Mouse (Mus musculus) central nervous system, embryonic 18 days (tissue): ENCODE results near the gene Ddx58. TPM values are rescaled to one million over a fixed set of nuclear protein-coding genes. Genes with fewer than 3 reads are reported as not detected.

ENCODE experiments used
- polyA plus RNA-seq: library from polyadenylated mRNA; depleted of rRNA; stranded (reverse); fragments of >200 nt; gene quantifications from 2 replicates; pipeline ENCODE4 v1.2.3, GENCODE M21; 2012; rRNA removed

The Ddx58 gene
- polyA plus RNA-seq: 3.4 and 4.0 TPM in 2 replicates

DNA sequence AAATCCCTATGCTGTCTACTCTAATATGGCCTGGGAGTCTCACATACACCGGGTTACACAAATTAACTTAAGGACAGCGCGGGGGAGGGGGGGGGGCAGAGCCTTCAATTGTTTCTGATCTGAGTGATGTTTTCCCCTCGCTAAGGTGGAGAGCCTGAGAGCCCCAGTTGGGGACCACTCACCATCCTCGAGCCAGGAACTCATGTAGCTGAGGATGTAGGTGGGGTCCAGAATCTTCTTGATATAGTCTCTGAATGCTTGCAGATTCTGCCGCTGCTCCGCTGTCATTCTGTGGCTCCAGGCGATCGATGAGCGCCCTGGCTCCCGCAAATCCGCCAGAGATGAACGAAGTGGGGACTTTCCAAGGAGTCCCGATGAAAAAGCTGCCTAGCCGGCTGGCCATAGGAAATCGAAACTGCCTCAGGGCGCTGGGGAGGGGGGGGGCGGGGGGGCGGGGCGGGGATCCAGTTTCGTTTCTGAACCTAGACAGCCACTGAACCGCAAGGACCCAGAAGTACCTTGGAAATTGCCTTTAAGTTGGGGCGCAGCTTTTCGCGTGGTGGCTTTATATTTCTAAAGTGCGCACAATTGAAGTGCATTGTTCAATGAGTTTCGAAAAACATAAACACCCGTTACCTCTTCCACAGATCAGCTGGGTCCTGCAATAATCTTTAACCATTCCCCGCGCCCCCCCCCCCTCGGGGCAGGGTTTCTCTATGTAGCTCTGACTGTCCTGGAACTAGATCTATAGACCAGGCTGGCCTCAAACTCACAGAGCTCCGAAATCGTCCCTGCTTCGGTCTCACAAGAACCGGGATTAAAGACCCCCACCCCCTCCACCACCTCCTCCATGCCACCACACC is at the start of gene Ddx58:
Ddx58 (minus strand) TSS at position 420 of the 863 bp plus-strand sequence.

DNA sequence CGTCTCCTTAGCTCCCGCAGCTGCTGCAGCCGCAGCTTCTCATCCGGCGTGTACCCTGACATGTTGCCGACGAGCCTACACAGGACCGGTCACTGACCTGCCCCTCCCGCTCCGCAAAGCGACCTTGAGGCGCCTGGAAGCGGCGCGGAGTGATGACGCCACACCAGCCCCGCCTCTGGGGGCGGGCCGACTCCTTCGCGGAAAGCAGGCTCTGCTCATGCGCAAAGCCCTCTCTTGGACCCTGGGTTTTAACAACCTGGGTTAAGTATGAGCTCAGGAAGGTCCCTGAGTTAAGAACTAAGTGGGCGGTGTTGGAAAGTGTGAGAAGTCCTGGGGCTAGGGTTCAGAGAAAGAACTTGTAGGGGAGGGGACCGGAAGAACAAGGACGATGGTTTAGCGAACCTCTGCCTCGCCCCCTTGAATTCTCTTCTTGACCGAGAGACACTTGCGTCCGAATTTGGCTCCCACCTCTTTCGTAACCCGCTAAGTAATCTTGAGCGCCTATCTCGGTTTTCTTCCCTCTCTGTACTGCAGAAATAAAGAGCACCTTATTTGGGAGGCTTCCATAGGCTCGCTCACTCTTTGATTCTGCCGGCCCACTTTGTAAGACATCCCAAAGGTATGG is 39.8 kb upstream of the Ddx58 start, which contains the start of gene Ndufb6:
Ndufb6 (minus strand) TSS at position 146 of the 625 bp plus-strand sequence.

DNA sequence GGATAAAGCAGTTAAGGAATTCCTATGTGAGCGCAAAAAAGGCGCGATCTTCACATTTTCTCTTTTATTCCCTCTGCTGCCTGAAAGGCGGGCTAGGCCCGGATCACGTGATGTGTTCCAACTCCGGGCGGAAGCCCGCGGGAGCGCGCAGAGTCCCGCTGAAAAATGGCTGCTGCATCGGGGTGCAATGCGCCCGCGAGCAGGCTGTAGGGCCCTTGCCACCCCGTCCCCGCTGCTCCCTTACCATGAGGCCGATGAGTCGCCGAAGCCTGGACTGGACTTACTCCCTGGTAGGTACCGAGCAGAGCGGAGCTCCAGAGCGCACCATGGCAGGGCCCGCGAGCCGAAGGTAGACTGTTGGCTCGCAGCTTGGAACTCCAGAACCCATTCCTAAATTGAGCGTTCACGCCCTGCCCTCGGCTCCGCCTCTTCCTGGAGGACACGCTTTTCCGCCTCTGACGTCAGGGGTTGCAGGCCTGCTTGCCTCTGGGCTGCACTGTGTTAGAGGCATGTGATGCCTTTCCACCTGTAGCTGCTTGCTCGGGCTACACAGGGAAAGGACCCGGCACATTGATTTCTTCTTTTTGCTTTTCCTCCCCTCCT is 29.9 kb upstream of the Ddx58 start, which contains the start of the genes Smim27 and Topors:
Smim27 (plus strand) TSS at position 150 of the 603 bp plus-strand sequence.
Topors (minus strand) TSS at position 421 of the 603 bp plus-strand sequence.

Other genes with a start within 250 kb of the Ddx58 start
- 52.8 and 52.9 TPM in 2 replicates for gene Aco1, start 96.7 kb downstream of the Ddx58 start, polyA plus RNA-seq
- gene Smim27, start 29.8 kb upstream of the Ddx58 start, polyA plus RNA-seq: 6.3 and 7.4 TPM in 2 replicates
- gene Topors, start 30.0 kb upstream of the Ddx58 start, polyA plus RNA-seq: 12.2 and 13.2 TPM in 2 replicates
- gene Ndufb6, start 39.6 kb upstream of the Ddx58 start, polyA plus RNA-seq: 179 and 188 TPM in 2 replicates
- gene Tmem215, start 232.4 kb upstream of the Ddx58 start, polyA plus RNA-seq: 1.1 and 1.3 TPM in 2 replicates